Mouse (Mus musculus) ES-Bruce4 (cell line): ENCODE data around the gene Ptpn9. TPM values are rescaled to one million over a fixed set of nuclear protein-coding genes. Genes with fewer than 3 reads are reported as not detected.

Source experiments
- H3K27ac ChIP-seq: 2 replicates; pipeline ENCODE4 v1.5.1; 2012; ENCODE audit warnings: low read length, inconsistent platforms; ENCODE audit not compliant: insufficient read depth
- H3K27me3 ChIP-seq: 2 replicates; pipeline ENCODE4 v1.6.1; 2012; ENCODE audit warnings: mild to moderate bottlenecking, low read length, inconsistent platforms; ENCODE audit not compliant: control insufficient read depth, poor library complexity, insufficient read depth, severe bottlenecking
- H3K36me3 ChIP-seq: 2 replicates; pipeline ENCODE4 v1.6.1; 2012; ENCODE audit warnings: inconsistent platforms, mild to moderate bottlenecking, low read length, moderate library complexity; ENCODE audit not compliant: control insufficient read depth, poor library complexity, insufficient read depth, severe bottlenecking
- H3K4me1 ChIP-seq: one replicate; pipeline ENCODE4 v1.8.1; 2011; ENCODE audit warnings: low read length; ENCODE audit not compliant: control insufficient read depth, insufficient read depth
- H3K4me3 ChIP-seq: 2 replicates; pipeline ENCODE4 v1.5.1; 2011; ENCODE audit warnings: low read depth, mild to moderate bottlenecking, low read length
- H3K9ac ChIP-seq: 2 replicates; pipeline ENCODE4 v1.6.1; 2012; ENCODE audit warnings: low read depth, mild to moderate bottlenecking, inconsistent platforms; ENCODE audit not compliant: poor library complexity, severe bottlenecking
- H3K9me3 ChIP-seq: replicated peaks from 2 replicates; pipeline ENCODE4 v1.6.1; 2012; ENCODE audit warnings: mild to moderate bottlenecking, low read length, inconsistent platforms; ENCODE audit not compliant: control insufficient read depth, poor library complexity, insufficient read depth, severe bottlenecking
- CTCF ChIP-seq: IDR thresholded peaks from one replicate; pipeline ENCODE4 v1.8.1; 2011; ENCODE audit warnings: low read depth, low read length
- EP300 ChIP-seq: IDR thresholded peaks from 2 replicates; pipeline ENCODE4 v1.6.1; 2011; ENCODE audit warnings: low read depth, low read length; ENCODE audit not compliant: insufficient read depth
- POLR2A ChIP-seq: IDR thresholded peaks from one replicate; pipeline ENCODE4 v1.8.1; 2011; ENCODE audit warnings: low read length; ENCODE audit not compliant: insufficient read depth
- polyA plus RNA-seq: library from polyadenylated mRNA; stranded (reverse); fragments of >200 nt; gene quantifications from 2 replicates; pipeline ENCODE4 v1.2.4, GENCODE M21; 2011; ENCODE audit warnings: low read depth; ENCODE audit not compliant: missing spikeins, insufficient read depth, insufficient read length

The Ptpn9 gene
- polyA plus RNA-seq, 1 experiment = 13.7 TPM

DNA sequence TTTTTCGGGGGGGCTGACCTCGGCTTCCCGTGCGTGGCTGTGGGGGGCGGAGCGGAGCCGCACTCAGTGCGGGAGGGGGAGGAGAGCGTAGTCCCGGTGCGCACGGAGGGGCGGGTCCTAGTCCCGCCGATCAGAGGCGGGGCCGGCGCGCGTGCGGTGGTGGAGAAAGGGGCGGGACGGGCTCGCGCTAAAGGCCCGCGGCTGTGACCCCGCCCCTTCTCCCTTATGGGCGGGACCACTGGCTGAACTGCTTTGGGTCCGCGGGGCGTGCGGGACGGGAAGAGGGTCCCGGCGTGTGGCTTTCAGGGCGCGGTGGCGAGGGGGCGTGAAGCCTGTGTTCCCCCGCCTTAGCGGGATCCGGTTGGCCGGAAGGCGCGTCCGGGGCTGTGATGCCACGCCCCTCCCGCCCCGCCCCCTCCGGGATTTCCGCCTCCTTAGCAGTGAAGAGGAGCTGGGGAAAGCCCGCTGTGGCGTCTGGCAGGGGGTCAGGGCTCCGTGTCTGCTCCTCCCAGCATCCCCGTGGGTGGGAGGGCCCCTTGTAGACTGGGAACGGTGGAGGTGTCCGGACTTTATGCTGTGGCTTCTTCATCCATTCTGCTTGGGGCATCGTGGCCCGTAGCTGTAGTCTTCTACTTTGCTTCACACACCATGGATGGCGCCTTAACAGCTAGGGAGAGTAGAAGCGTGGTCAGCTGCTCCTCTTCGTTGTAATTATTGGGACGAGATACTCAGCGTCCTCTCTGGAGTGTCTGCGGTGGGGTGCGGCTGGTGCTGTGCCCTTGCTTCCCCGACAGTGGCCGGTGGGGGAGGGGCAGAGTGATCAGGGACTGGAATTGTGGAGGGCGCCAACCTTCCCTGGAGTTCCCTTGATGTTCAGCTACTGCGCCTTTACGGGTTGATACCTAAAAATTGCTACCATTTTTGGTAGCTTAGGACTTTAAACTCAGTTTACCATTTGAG is 82.3 kb downstream of the Ptpn9 start:
- no peak for TF ChIP-seq POLR2A
- no peak for TF ChIP-seq EP300
- no peak for TF ChIP-seq CTCF
- H3K36me3 ChIP-seq = peaks cover 3% of the 10 kb centered on the region; the same call in 1 of the 2 replicates
- peak overlapping the region; percentile 52 for H3K27ac ChIP-seq
- peak overlapping the region; percentile 86 for H3K9ac ChIP-seq
- H3K4me1 ChIP-seq = no peaks in the 10 kb centered on the region
- no peaks in the 10 kb centered on the region for H3K27me3 ChIP-seq
- no peaks in the 10 kb centered on the region for H3K9me3 ChIP-seq
- H3K4me3 ChIP-seq = peak overlapping the region; percentile 81

- no peak overlapping the region for H3K4me3 ChIP-seq
- H3K27ac ChIP-seq = no peak overlapping the region
- H3K36me3 ChIP-seq = peaks cover 17% of the 10 kb centered on the region
- H3K9me3 ChIP-seq = no peaks in the 10 kb centered on the region
- H3K27me3 ChIP-seq = no peaks in the 10 kb centered on the region
- H3K4me1 ChIP-seq = peaks cover 3% of the 10 kb centered on the region
- TF ChIP-seq POLR2A = no peak
- no peak overlapping the region for H3K9ac ChIP-seq
Measured at GRCm38 (mm10) chr9:57082236-57082635, 87.5 kb downstream of the Ptpn9 start.

Other genes starting within 250 kb of the Ptpn9 start
- gene Lingo1, start 198.5 kb upstream of the Ptpn9 start, polyA plus RNA-seq = 1.0 and 1.7 TPM in 2 replicates
- gene Odf3l1, start 130.2 kb upstream of the Ptpn9 start, polyA plus RNA-seq = not detected in 2 replicates
- gene Cspg4, start 129.9 kb upstream of the Ptpn9 start, polyA plus RNA-seq = 0.48 and 0.53 TPM in 2 replicates
- 4.2 and 4.5 TPM in 2 replicates for gene Snx33, start 66.6 kb upstream of the Ptpn9 start, polyA plus RNA-seq
- 89.9 and 101 TPM in 2 replicates for gene Imp3, start 57.4 kb upstream of the Ptpn9 start, polyA plus RNA-seq
- 18.1 and 18.5 TPM in 2 replicates for gene Snupn, start 44.0 kb upstream of the Ptpn9 start, polyA plus RNA-seq
- 141 and 151 TPM in 2 replicates for gene Sin3a, start 77.1 kb downstream of the Ptpn9 start, polyA plus RNA-seq
- 79.9 and 86.8 TPM in 2 replicates for gene Man2c1, start 135.8 kb downstream of the Ptpn9 start, polyA plus RNA-seq
- 7.9 and 10.4 TPM in 2 replicates for gene Neil1, start 153.4 kb downstream of the Ptpn9 start, polyA plus RNA-seq
- gene Commd4, start 163.4 kb downstream of the Ptpn9 start, polyA plus RNA-seq = 56.8 and 64.1 TPM in 2 replicates
- gene Trcg1, start 241.6 kb downstream of the Ptpn9 start, polyA plus RNA-seq = not detected in 2 replicates